Mouse (Mus musculus): ENCODE data around the gene Polr3a.
"Not testable (repeated sequence)": the region's sequence is repeated elsewhere in the genome, so short reads cannot be mapped to it uniquely, and the experiment has no call there.

Gene Polr3a

GRCm38 (mm10) chr14:24499478-24499877, 12.6 kb upstream of the Polr3a start:
- ChIA-PET CTCF (interaction anchor here in 1 of 4 experiments (1.0 kb wide), 1 partner anchor 1066 kb away, joined by 3 read pairs; no protein-coding TSS in a partner anchor), POLR2A (interaction anchor here (0.5 to 11.4 kb wide), 45 partner anchors 8 to 906 kb away, joined by 3 to 182 read pairs (median 4); partner anchors contain the start of genes Polr3a (in 2 of the 4), Rps24 (in 2 of the 4) and Dlg5 (in 1 of the 4))

GRCm38 (mm10) chr14:24498561-24499255, 11.8 kb upstream of the Polr3a start:
- ChIA-PET POLR2A (interaction anchor here (0.5 to 11.4 kb wide), 43 partner anchors 7 to 1095 kb away, joined by 3 to 182 read pairs (median 4); partner anchors contain the start of genes Polr3a (in 3 of the 4), Rps24 (in 3 of the 4) and Dlg5 (in 1 of the 4)), CTCF (interaction anchor here in 1 of 4 experiments (1.3 kb wide), 1 partner anchor 11 kb away, joined by 3 read pairs; no protein-coding TSS in a partner anchor)

DNA sequence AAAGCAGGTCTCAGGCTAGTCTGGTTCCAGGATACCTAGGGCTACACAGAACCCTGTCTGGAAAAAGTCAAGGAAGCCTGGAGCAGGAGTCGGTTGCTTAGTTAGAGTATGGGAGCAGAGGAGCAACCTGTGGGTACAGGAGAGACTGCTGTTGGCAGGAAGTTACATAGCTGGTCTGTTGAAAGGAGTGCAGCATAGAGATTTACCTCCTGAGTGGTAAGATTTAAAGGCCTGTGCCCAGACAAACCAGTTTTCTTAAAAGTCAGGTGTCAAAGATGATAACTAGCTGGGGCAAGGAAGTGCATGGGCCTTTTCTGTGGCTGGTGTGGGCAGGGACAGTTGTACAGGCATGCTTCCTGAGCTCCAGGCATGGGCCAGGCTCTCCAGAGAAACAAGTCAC, 10.6 kb upstream of the Polr3a start:
- ChIA-PET POLR2A (interaction anchor here (0.6 to 11.4 kb wide), 27 partner anchors 10 to 1090 kb away, joined by 3 to 182 read pairs (median 4); partner anchors contain the start of genes Polr3a (in 2 of the 4) and Rps24 (in 2 of the 4)), CTCF (no interaction called here)

DNA sequence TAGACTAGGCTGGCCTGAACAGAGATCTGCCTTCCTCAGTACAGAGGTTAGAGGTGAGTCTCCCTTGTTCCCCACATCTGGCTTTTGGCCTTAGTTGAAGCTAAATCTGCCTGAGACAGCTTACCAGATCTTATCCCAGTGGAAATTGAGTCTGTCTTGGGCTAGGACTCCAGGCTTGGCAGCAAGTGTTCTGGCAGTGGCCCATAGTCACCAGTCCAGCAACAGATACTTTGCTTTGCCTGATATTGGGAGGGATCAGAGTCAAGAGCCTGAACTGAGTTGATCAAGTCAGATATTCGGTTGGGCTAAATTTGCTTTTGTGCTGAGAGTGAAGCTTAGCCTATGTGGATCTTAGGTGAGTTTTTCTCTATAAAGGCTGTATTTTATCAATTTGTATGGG, 9.6 kb upstream of the Polr3a start:
- CTCF ChIA-PET, result no interaction called here
- POLR2A ChIA-PET, result interaction anchor here (0.6 to 11.4 kb wide), 13 partner anchors 10 to 1269 kb away, joined by 3 to 182 read pairs (median 3); partner anchors contain the start of genes Polr3a (in 2 of the 4), Rps24 (in 2 of the 4) and Zmiz1 (in 1 of the 4)

DNA sequence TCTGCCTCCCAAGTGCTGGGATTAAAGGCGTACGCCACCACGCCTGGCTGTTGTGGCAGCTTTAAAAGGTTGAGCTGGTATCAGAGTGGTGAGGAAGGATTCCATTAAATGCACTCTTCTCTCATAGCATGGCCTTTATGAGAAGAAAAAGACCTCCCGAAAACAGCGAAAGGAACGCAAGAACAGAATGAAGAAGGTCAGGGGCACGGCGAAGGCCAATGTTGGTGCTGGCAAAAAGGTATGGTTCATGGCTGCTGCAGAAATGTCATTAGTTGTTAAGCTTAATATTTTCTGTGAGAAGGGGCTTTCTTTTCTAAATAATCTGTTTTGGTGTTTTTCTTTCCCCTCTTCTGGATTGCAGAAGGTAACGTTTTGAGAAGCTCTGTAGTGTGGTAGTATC, 6.4 kb upstream of the Polr3a start:
- ChIA-PET CTCF (no interaction called here), POLR2A (interaction anchor here in 3 of 4 experiments (0.7 to 11.4 kb wide), 13 partner anchors 7 to 1162 kb away, joined by 3 to 182 read pairs (median 4); partner anchors contain the start of genes Polr3a (in 1 of the 3) and Rps24 (in 1 of the 3))

- CTCF ChIA-PET, result no interaction called here
- POLR2A ChIA-PET, result interaction anchor here (0.6 to 11.4 kb wide), 51 partner anchors 8 to 1203 kb away, joined by 3 to 182 read pairs (median 4); partner anchors contain the start of genes Dlg5 (in 1 of the 4), Polr3a (in 1 of the 4) and Rps24 (in 1 of the 4)
Observed at GRCm38 (mm10) chr14:24491266-24491981, 4.6 kb upstream of the Polr3a start.

DNA sequence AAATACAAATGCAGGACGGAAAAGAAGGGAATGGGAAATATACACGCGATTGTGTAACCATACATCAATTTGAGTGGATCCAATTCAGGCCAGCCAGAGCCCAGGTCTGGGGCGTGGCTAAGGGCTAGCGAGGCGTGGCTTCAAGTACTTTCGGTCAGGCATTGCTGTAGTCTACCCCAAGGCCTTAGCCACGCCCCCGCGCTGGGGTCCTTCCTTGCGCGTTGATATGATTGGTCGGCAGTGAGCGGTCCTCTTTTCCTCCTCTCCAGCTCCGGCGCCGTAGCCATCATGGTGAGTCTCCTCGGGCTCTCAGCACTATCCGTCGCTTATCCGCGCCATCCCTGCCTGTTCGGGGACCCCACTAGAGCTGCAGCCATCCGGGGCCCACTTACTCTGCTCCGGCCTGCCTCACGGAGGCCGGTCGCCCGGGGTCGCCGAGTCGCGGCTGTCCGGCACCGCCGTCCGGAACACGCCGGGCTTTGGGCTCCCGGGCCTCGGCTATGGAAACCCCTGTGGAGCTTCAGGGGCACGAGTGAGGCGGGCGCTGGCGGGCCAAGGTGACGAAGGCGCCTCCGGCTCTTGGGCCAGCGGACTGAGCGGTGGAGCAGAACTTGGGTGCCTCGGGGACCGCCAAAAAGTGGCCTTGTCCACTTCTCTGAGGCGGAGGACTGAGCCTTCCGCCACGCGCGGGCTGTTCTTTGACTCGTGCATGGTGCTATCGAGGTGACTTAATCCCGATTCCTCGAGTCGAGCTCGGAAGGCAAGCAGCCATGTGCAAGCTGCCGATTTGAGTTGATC, 3.8 kb upstream of the Polr3a start:
- POLR2A ChIA-PET, result interaction anchor here (0.5 to 11.4 kb wide), 54 partner anchors 8 to 1204 kb away, joined by 3 to 182 read pairs (median 4); partner anchors contain the start of genes Polr3a (in 1 of the 4) and Rps24 (in 1 of the 4)
- CTCF ChIA-PET, result no interaction called here

GRCm38 (mm10) chr14:24489772-24490171, 2.9 kb upstream of the Polr3a start:
- POLR2A ChIA-PET, result interaction anchor here in 2 of 4 experiments (2.4 to 2.9 kb wide), 2 partner anchors 10 to 13 kb away, joined by 16 to 24 read pairs; no protein-coding TSS in a partner anchor
- CTCF ChIA-PET, result not testable (repeated sequence)

- ChIA-PET POLR2A (interaction anchor here (0.6 to 14.8 kb wide), 16 partner anchors 9 to 480 kb away, joined by 3 to 182 read pairs (median 7); no protein-coding TSS in a partner anchor), CTCF (no interaction called here)
Observed at GRCm38 (mm10) chr14:24486241-24486767, 554 bp downstream of the Polr3a start.

- POLR2A ChIA-PET, result interaction anchor here in 1 of 4 experiments (0.9 to 2.5 kb wide), 4 partner anchors 20 to 31 kb away, joined by 3 to 9 read pairs (median 3); no protein-coding TSS in a partner anchor
- CTCF ChIA-PET, result interaction anchor here in 1 of 4 experiments (0.7 kb wide), 1 partner anchor 17 kb away, joined by 5 read pairs; no protein-coding TSS in a partner anchor
Observed at GRCm38 (mm10) chr14:24468806-24469205, 18.1 kb downstream of the Polr3a start.

- ChIA-PET POLR2A (interaction anchor here in 2 of 4 experiments (0.6 to 1.3 kb wide), 5 partner anchors 19 to 33 kb away, joined by 3 to 4 read pairs (median 3); no protein-coding TSS in a partner anchor), CTCF (no interaction called here)
Observed at GRCm38 (mm10) chr14:24458191-24458590, 28.7 kb downstream of the Polr3a start.

GRCm38 (mm10) chr14:24443529-24443928, 43.3 kb downstream of the Polr3a start:
- POLR2A ChIA-PET, CTCF ChIA-PET: not testable (repeated sequence)
